Mouse (Mus musculus) forebrain, embryonic 13.5 days (tissue): ENCODE measurements around the gene Gm13089. TPM values are rescaled to one million over a fixed set of nuclear protein-coding genes. Genes with fewer than 3 reads are reported as not detected.
"Not testable (repeated sequence)": the region's sequence is repeated elsewhere in the genome, so short reads cannot be mapped to it uniquely, and the experiment has no call there.

Experiments used
- ATAC-seq: fragments of 200-750 bp; cut with Nextera tagmentation; 2 replicates; pipeline ENCODE4 v1.8.0; 2017
- H3K27ac ChIP-seq: fragments of 300-500 bp; sonication (generic); 2 replicates; pipeline ENCODE4 v1.5.1; 2015; ENCODE audit warnings: inconsistent platforms, mild to moderate bottlenecking, moderate library complexity
- H3K27me3 ChIP-seq: fragments of 300-500 bp; sonication (generic); 2 replicates; pipeline ENCODE4 v1.6.1; 2015; ENCODE audit warnings: mild to moderate bottlenecking, inconsistent platforms
- H3K36me3 ChIP-seq: fragments of 300-500 bp; sonication (generic); 2 replicates; pipeline ENCODE4 v1.6.1; 2015; ENCODE audit warnings: mild to moderate bottlenecking, inconsistent platforms; ENCODE audit not compliant: poor library complexity, severe bottlenecking
- H3K4me1 ChIP-seq: fragments of 300-500 bp; sonication (generic); 2 replicates; pipeline ENCODE4 v1.6.1; 2015; ENCODE audit warnings: inconsistent platforms
- H3K4me2 ChIP-seq: fragments of 300-500 bp; sonication (generic); 2 replicates; pipeline ENCODE4 v1.6.1; 2015; ENCODE audit warnings: inconsistent platforms, mild to moderate bottlenecking, moderate library complexity
- H3K4me3 ChIP-seq: fragments of 300-500 bp; sonication (generic); 2 replicates; pipeline ENCODE4 v1.5.1; 2015; ENCODE audit warnings: mild to moderate bottlenecking, inconsistent platforms
- H3K9ac ChIP-seq: fragments of 300-500 bp; sonication (generic); 2 replicates; pipeline ENCODE4 v1.6.1; 2015; ENCODE audit warnings: mild to moderate bottlenecking, inconsistent platforms
- H3K9me3 ChIP-seq: fragments of 300-500 bp; sonication (generic); replicated peaks from 2 replicates; pipeline ENCODE4 v1.6.1; 2016; ENCODE audit warnings: inconsistent platforms
- WGBS: fragments of 180-500 bp; shearing (Covaris S2); methylation state at CpG from one replicate; pipeline ENCODE4 v1.1.7; 2015; 5-methylcytosine and 5-hydroxymethylcytosine counted together
- polyA plus RNA-seq: library from polyadenylated mRNA; unstranded; fragments of >200 nt; fragmentation: Nextera tagmentation; extraction: Ambion mirVana; gene quantifications from 2 replicates; pipeline ENCODE4 v1.2.1, GENCODE M21; 2015

The Gm13089 gene
- not detected in 2 replicates for polyA plus RNA-seq

DNA sequence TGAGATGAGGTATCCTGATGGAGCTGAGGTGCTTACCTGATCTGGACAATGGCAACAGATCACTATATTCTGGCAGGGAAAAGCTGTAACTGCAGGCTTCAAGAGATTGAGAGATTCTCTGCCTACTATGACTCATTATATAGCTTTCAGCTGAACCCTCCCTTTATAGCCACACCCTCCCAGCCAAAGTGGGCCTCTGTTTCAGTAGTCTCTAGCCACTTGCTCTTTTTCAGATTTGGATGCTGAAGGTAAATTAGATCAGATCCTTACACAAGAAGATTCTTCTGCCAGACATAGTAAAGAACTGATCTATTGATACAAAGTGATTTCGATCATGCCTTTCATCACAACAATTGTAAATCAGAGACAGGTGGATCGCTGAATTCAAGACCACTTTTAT is at the start of gene Gm13089:
Gene Gm13089 (minus strand): TSS at position 101 of the 400 bp plus-strand sequence.
- H3K36me3 ChIP-seq: no peaks in the 10 kb centered on the region
- H3K27me3 ChIP-seq: no peaks in the 10 kb centered on the region
- ATAC-seq: no peak
- H3K27ac ChIP-seq: no peak within 1 kb of the TSS
- no peaks in the 10 kb centered on the region for H3K4me1 ChIP-seq
- H3K9ac ChIP-seq: no peak within 1 kb of the TSS
- H3K9me3 ChIP-seq: peaks cover 55% of the 10 kb centered on the region
- 85% methylated on average over 2 of the region's 2 CpGs for WGBS
- no peak within 1 kb of the TSS for H3K4me2 ChIP-seq
- H3K4me3 ChIP-seq: no peak within 1 kb of the TSS

DNA sequence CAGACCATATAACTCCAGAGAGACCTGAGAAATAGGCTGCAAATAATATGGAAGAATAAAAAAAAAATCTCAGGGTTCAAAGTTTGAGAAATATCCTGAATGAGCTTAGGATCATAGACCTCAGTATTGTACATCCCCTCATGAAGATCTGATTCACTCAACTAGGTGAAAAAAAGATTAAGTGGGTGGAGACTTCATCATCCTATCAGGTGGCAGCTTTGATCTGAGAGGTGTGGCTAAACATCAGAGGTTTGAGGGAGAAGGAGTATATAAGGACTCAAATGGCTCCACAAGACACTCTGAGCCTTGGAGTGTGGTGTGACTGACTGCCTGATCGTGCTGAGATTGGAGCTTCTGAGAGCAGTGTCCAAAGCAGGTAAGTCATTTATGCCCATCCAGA is 16.6 kb upstream of the Gm13089 start, which contains the start of gene Gm13078:
Gene Gm13078 (plus strand): TSS at position 301 of the 400 bp plus-strand sequence.
- Histone ChIP-seq H3K4me1 (no peaks in the 10 kb centered on the region), H3K27me3 (no peaks in the 10 kb centered on the region), H3K4me3 (no peak within 1 kb of the TSS), H3K27ac (no peak within 1 kb of the TSS), H3K9me3 (peaks cover 35% of the 10 kb centered on the region), H3K9ac (no peak within 1 kb of the TSS), H3K4me2 (no peak within 1 kb of the TSS), H3K36me3 (no peaks in the 10 kb centered on the region)
- WGBS: 94% methylated on average over 1 of the region's 1 CpGs
- no peak for ATAC-seq

DNA sequence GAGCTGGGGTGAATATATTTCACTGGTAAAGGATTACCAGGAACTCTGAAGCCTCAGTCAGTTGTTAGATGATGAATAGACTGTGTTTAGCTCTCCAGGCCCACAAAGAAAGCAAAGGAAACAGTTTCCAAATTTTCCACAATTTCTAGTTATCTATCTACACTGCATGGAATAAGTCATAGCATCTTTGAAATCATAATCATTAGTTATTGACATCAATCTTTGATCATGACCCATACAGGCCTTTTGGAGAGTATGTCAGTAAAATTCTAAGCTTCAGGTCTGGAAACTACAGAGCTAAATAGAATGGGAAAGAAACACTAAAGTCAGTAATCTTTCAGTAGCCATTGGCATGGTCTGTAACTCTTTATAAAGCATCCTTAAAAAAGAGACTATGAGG is 45.4 kb downstream of the Gm13089 start, which contains the start of gene Gm13088:
Gene Gm13088 (minus strand): TSS at position 101 of the 400 bp plus-strand sequence.
- peaks cover 18% of the 10 kb centered on the region for H3K9me3 ChIP-seq
- H3K27me3 ChIP-seq, H3K27ac ChIP-seq, ATAC-seq, H3K4me2 ChIP-seq, H3K9ac ChIP-seq, H3K4me3 ChIP-seq, H3K36me3 ChIP-seq, H3K4me1 ChIP-seq: not testable (repeated sequence)

Other genes with a start within 250 kb of the Gm13089 start
- gene Gm13043, start 191.4 kb downstream of the Gm13089 start, polyA plus RNA-seq: not detected in 2 replicates
- gene Gm13040, start 166.8 kb downstream of the Gm13089 start, polyA plus RNA-seq: not detected in 2 replicates
- gene BC080695, start 151.0 kb downstream of the Gm13089 start, polyA plus RNA-seq: not detected in 2 replicates
- gene Gm13057, start 151.0 kb downstream of the Gm13089 start, polyA plus RNA-seq: not detected in 2 replicates
- gene Gm13083, start 87.7 kb downstream of the Gm13089 start, polyA plus RNA-seq: not detected in 2 replicates
- gene Gm13088, start 45.5 kb downstream of the Gm13089 start, polyA plus RNA-seq: not detected in 2 replicates
- not detected in 2 replicates for gene Gm13078, start 16.7 kb upstream of the Gm13089 start, polyA plus RNA-seq
- gene Gm13023, start 86.6 kb upstream of the Gm13089 start, polyA plus RNA-seq: not detected in 2 replicates
- not detected in 2 replicates for gene Gm13084, start 113.4 kb upstream of the Gm13089 start, polyA plus RNA-seq
- not detected in 2 replicates for gene Gm13103, start 143.8 kb upstream of the Gm13089 start, polyA plus RNA-seq
- gene Pramef6, start 197.7 kb upstream of the Gm13089 start, polyA plus RNA-seq: not detected in 2 replicates
- not detected in 2 replicates for gene Pramef25, start 248.3 kb upstream of the Gm13089 start, polyA plus RNA-seq